Mouse (Mus musculus) fat pad, adult 2 months (tissue): ENCODE results near the gene Erf.

Source experiments
- DNase-seq: peaks from one replicate; pipeline ENCODE4 v3.0.0-alpha.2; 2011; ENCODE audit warnings: low read depth, low spot score; ENCODE audit errors: extremely low read depth

Erf gene

DNA sequence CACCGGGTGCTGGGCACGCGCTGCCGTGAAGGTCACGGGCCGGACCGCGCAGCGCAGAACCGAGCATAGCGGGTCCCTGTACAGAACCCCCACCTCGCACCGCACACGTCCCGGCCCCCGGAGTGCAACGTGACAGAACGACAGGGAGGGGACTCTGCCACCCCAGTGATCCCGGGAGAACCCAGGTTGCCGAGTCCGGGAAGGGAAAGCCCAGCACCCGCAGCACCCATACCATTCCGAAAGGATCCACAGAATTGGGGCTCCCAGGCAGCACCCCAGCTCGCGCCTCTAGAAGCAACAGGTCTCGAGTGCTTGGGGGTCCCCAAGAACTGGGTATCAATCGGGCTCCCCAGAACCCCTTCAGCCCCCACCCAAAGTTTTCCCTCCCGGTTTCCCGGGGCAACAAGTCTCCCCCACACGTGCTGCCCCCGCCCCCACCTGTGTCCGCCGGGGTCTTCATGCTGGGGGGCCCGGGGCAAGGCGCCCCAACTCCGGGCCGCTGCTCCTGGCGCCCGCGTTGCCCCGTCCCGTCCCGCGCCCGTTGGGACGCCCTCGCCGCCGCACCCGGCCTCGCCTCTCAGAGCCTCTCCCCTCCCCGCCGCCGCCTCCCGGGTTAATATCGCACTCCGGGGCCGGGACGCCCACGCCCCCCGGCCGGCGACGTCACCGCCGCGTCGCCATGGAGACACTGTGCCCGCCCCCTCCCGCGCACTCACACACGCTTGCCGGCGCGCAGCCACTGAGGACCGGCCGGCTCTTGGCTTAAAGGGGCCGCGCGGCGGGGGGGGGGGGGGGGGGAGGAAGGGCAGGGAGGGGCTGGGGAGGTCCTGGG is at the start of gene Erf:
Gene Erf (minus strand): TSS at position 621 of the 832 bp plus-strand sequence.
- DNase-seq, result no peak

DNA sequence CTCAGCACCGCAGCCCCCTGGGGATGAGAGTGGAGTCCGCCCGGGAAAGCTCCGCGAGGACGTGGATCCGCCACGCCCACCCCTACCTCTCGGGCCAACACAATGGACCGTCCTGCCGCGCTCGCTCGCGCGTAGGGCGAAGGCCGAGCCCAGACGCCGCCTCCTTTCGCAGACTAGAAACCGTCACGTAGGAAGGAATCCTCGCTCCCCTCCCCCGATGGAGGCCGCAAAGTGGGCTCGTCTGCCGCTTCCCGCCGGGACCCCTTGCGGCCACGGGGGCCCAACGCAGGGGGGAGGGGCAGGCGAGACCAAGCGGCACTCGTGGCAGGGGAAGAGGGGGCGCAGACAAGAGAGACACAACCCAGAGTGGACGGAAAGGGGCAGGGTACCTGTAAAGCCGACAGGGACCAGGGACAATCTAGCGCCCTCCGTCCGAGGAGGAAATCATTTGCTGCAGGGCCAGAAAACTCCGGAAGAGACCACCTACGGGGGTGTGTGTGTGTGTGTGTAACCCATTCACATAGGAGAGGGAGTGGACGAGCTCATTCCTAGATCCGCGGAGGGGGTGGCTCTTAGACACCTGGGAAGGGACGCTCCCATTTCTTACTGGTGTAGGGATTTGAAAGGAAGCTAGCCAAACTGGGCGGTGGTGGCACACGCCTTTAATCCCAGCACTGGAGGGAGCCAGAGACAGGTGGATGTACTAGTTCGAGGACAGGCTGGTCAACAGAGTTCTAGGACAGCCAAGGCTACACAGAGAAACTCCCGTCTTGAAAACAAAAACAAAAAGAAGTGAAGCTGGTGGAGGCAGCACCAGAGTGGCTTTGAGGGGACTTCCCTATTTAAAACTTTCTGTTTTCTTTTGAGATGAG is 47.1 kb upstream of the Erf start, which contains the start of gene Pafah1b3:
Gene Pafah1b3 (minus strand): TSS at position 533 of the 872 bp plus-strand sequence.
- DNase-seq, result peak; percentile 92

DNA sequence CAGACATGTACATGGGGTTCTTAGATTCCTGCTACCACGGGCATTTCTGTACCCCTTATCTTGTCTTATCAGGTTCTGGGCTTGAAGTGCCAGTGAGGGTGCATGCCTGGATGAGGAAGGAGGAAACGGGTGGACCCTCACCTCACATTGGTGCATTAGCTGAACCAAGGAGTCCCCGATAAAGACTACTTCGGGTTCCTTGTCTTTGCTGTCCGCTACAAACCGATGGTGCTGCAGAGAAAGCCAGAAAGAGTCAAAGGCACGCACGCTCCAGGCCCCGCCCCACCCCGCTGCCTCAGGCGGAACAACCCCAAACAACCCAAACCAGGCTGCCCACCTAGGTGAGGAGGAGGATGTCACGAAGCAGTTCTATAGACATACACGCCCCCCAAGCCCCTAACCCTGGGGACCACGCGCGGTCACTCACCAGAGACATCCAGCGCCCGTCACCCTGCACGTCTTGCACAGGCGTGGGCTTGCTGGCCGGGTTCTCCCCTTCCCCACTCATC is 46.4 kb upstream of the Erf start:
- DNase-seq, result no peak

DNA sequence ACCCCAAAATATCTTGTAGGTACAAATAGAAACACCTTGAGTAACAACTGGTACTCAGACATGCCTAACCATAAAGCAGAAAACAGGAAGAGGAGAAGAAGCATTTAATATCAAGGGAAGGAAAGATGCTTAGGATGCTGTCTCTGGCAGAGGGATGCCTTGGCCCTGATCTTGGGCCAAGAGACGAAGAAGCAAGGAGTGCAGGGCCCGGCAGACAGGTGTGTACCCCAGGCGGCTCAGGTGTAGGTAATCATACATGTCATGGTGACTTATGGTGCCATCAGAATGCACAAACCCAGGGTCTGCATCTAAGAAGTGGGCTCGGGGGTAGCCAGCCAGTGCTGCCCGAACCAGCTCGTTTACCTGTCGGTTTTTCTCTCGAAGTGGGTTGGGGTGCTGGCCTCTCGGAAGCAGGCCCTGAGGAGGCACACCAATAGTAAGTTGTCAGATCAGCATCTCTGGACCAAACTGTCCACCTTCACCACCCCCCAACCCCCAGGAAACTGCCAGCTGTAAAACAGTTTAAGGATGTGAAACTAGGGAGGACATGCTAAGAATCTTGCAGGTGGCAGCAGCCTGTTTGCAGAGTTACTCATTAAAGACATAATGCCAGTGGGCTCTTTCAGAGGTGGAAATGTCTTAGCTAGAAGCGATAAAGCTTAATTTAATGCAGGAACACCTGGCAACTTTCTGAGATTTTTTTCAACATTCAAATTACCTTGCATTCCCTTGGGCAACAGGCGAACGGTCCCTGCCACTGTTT is 44.6 kb upstream of the Erf start:
- no peak for DNase-seq

DNA sequence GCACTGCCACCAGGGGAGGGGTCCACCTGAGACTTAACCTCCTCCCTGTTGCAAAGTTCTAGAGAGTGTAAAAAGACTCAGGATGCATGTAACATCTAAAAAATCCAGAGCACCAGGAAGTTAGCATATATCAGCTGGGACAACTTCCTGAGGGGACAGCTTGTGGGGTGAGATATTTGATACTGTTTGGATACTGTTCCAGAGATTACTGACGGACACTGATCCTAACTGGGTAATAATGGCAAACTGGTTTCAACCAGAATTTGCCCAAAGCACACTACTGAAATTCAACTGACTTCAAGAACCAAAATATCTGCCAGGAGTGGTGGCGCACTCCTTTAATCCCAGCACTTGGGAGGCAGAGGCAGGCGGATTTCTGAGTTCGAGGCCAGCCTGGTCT is 43.9 kb upstream of the Erf start:
- DNase-seq, result no peak

DNA sequence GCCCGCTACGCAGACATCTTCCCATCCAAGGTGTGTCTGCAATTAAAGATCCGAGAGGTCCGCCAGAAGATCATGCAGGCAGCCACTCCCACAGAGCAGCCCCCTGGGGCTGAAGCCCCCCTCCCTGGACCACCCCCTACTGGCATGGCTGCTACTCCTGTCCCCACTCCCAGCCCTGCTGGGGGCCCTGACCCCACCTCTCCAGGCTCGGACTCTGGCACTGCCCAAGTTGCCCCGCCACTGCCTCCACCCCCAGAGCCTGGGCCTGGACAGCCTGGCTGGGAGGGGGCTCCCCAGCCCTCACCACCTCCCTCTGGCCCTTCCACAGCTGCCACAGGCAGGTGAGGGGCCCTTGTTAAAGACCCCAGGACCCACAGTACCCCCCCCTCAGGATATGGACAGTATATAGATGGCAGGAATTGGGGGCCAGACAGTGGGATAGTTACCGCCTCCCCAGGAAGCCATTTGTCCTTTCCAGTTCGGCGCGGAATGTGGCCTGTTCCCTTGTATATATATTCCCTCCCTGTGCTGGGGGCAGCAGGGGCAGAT is 42.7 kb upstream of the Erf start:
- no peak for DNase-seq

DNA sequence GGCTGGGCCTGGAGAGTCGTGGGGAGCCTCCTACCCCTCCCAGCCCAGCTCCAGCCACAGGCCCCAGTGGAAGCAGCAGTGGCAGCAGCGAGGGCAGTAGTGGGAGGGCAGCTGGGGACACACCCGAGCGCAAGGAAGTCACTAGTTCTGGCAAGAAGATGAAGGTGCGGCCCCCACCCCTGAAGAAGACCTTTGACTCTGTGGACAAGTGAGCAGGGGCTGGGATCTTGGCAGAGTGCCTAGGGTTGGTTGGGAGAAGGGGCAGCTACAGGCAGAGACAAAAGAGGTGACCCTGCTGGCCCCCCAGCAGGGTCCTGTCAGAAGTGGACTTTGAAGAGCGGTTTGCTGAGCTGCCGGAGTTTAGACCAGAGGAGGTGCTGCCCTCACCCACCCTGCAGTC is 41.5 kb upstream of the Erf start:
- DNase-seq, result no peak

DNA sequence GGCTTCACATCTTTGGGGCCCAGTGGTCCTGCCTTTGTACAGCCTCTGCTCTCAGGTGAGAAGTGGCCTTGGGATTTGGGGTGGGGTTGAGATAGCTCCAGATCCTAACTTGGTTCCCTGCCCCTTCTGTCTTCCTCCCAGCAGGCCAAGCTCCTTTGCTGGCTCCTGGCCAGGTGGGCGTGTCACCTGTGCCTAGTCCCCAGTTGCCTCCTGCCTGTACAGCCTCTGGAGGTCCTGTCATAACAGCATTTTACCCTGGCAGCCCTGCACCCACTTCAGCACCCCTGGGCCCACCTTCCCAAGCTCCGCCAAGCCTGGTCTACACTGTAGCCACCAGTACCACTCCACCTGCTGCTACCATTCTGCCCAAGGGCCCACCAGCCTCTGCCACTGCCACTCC is 40.4 kb upstream of the Erf start:
- no peak for DNase-seq

DNA sequence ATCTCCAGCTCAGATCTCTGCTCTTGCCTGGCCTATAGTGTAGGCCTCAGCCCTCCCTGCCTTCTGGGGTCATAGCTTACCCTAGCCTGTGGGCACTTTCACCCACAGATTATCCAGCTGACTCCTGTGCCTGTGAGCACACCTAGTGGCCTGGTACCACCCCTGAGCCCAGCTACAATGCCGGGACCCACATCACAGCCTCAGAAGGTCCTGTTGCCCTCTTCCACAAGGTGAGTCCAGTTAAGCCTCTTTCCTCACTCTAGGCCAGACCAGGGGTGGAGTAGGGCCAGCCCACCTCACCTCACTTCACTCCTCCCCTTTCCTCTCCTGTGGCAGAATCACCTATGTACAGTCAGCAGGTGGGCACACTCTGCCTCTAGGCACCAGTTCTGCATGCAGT is 39.9 kb upstream of the Erf start:
- no peak for DNase-seq

DNA sequence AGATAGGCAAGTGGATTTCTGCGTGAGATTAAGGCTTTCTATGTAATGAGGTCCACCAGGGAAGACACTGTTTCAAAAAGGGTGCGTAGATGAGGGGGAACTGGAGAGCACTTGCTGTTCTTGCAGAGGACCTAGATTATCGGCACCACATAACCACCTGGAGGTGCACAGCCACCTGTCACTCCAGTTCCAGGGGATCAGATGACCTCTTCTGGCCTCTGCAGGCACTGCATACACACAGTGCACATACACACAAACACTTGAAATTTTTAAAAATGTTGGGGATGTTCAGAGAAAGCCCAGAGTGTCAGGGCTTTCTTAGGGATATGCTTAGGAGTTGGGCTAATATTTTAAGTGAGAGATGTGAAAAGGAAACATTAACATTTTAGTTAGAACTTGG is 39.4 kb upstream of the Erf start:
- no peak for DNase-seq

DNA sequence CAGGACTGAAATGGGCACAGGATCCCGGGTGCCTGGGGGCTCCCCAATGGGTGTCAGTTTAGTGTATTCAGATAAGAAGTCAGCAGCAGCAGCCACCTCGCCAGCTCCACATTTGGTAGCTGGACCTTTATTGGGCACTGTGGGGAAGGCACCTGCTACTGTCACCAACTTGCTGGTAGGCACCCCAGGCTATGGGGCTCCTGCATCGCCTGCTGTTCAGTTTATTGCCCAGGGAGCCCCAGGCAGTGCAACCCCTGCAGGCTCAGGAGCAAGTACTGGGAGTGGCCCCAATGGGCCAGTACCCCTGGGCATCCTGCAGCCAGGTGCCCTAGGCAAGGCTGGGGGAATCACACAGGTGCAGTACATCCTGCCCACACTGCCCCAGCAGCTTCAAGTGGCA is 38.2 kb upstream of the Erf start:
- DNase-seq, result no peak

DNA sequence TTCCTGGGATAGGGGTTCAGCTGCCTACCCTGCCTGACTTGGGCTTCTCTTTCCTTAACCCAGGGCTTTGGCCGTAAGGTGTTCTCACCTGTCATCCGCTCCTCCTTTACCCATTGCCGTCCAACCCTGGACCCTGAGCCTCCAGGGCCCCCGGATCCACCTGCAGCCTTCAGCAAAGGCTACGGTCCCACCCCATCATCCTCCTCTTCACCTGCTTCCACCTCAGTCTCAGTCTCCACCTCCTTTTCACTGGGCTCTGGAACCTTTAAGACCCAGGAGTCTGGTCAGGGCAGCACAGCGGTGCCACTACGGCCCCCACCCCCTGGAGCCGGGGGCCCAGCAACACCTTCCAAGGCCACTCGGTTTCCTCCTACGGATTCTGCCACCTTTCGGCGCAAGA is 37.5 kb upstream of the Erf start:
- DNase-seq, result no peak

DNA sequence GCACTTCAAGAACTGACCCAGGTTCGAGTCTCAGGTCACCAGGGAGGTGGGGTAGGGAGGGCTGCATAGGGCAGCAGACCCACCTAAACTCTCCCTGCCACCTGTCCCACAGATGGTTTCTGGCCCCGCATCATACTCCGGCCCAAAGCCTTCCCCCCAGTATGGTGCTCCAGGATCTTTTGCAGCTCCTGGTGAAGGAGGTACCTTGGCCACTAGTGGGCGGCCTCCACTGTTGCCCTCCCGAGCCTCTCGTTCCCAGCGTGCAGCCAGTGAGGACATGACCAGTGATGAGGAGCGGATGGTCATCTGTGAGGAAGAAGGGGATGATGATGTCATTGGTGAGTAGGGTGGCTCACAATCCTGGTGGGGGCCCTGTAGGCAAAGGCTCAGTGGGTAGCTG is 36.4 kb upstream of the Erf start:
- no peak for DNase-seq

DNA sequence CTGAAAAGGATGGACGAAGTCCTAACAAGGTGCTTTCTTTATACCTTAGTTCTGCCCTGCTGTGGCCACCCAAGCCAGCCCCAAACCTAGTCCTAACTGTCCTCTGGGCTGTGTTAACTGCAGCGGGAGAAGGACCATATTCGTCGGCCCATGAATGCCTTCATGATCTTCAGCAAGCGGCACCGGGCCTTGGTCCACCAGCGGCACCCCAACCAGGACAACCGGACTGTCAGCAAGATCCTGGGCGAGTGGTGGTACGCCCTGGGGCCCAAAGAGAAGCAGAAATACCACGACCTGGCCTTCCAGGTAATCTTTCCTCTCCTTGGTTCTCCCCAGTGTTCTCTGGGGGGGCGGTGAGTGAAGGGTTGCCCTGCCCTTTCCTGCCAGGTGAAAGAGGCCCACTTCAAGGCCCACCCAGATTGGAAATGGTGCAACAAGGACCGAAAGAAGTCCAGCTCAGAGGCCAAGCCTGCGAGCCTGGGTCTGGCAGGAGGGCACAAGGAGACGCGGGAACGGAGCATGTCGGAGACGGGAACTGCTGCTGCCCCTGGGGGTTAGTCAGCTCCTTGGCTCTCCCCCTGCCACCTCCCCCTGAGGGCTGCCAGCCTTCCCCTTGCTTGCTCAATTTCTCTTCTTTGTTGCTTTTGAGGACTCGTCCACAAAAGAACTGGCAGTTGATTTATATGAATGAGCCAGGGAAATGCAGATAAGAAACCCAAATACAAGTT is 35.1 kb upstream of the Erf start:
- DNase-seq, result no peak

DNA sequence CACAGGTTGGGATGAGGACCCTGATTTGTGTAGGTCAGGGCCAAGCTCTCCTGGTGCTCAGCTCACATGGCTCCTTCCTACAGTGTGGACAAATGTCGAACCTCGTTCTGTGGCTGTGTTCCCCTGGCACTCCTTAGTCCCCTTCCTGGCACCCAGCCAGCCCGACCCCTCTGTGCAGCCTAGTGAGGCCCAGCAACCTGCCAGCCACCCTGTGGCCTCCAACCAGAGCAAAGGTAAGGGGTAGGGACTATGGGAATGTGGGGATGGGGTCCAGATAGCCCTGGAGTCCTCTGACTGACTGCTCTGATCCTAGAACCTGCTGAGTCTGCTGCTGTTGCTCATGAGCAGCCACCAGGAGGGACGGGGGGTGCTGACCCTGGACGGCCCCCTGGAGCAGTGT is 34.2 kb upstream of the Erf start:
- no peak for DNase-seq

DNA sequence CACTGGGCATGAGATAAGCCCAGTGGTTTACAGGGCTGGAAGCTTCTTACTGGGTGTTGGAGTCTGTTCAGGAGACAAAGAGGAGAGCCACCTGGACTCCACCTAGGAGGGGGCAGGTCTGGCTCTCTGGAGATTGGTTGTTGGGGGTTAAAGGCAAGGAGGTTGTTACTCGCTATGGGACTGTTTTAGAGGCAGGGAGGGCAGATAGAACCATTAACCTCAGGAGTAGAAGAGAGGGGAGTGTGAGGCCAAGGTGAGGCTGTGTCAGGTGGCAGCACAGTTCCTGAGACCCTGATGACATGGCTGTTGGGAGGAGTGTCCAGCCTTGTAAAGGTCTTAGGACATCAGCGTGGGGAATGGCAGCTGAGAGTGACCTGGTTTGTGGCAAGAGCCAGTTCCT is 33.6 kb upstream of the Erf start:
- no peak for DNase-seq

DNA sequence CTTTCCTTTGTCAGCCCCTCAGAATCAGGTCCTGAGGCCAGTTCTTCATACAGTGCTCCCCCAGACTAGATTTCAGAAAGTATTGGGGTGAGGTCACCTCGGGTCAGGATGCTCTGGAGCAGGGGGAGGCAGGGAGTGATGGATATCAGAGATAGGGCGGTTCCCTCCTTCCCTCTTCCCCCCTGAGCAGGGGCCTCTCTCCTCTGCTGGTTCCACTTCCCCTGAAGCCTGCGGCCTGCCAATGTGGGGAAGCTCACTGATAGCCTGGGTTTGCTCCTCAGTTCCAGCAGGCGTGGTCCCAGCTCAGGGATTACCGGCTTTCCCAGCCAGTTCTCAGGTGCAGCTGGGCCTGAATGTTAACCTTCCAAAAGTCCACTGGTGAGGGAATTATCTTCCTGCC is 33.1 kb upstream of the Erf start:
- no peak for DNase-seq

DNA sequence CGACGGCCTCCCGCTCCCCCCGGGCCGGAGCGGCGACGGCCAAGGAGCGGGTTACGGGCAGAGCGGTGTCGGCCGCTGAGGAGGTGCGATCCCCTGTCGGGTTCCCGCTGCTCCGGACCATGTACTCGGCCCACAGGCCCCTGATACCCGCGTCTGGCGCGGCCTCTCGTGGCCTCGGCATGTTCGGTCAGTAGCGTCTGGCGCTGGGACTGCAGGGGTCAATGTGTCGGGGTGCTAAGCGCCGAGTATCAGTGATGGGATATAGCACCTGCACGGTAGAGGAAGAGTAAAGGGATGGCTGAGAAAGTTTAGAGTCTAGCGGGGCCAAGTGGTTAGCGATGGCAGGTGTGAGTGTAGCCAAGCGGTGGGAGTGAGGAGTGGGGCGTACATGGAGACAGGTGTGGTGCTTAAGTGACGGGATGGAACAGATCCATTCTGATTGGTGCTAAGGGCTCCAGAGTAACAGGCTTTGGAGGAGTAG is 32.2 kb upstream of the Erf start:
- DNase-seq, result no peak

DNA sequence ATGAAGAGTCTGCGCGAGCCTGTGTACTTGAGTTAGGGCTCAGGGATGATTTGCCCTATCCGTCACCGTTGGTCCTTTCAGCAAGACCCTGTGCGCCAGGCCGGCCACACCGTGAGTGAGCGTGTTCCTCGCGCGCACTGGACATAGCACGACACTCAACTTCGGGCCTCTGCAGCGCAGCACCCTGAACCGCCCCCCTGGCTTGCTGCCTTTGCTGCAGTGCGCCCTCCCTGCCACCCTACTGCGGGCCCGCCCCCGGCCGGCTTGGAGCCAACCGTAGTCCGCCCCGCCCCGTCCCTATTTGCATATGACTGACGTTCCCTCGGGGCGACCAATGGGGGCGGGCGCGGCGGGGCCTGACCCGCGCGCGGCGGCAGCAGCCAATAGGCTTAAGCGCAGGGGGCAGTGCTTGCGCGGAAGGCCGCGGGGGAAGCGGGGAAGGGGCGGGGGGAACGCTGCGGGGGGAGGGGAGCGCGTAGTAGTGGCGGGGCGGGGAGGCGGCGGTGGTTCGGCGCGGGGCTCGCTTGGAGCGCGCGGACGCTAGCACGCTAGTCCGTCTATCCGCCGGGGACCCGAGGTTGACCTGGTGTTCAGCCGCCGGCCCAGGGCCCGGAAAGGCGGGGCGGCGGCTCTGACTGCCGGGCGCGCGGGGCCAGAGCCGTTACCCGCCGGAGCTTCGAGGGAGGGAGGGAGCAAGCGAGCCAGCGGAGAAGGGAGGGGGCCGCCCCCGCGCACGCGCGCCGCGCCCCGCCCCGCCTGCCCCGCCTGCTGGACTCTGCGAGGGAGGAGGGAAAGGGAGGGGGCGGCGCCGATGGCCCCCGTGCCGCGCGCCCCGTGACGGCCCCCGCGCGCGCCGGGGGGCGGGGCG is 31.4 kb upstream of the Erf start:
- no peak for DNase-seq
